Comparison of ENCODE assay signal across 9 mouse cellular contexts in the genomic region with DNA sequence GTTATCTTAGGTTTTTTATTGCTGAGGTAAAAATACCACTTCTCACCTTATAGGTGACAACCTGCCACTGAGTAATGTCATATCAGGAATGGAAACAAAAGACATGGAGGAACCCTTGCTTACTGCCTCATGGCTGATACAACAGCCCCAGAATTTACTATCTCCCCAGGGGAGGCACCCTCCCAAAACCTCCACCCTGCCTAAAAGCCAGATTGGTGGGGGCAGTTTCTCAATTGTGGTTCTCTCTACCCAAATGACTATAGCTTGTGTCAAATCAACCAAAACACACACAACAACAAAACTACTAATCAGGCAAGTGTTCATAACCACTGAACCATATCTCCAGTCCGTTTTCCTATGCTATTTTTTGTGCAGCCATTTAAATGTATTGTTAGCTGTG. TPM values are rescaled to one million over a fixed set of nuclear protein-coding genes. Genes with fewer than 3 reads are reported as not detected.
DNase-seq lines count a peak whose midpoint lies in the region; ATAC-seq lines count a peak whose summit lies in the region.
"Had no signal": no experiment of that assay in that cellular context is flagged by ENCODE, and none has a peak within 500 bp of the region (broad histone marks: within the 10 kb centered on the region; RNA-seq: fewer than 3 reads in every experiment).

No protein-coding gene starts in this region.

- H3K9ac ChIP-seq in kidney, embryonic 16.5 days (replicated peaks; ENCODE audit: low read length), result peak overlapping the region; percentile 96
- H3K9ac ChIP-seq in embryonic facial prominence, embryonic 11.5 days (replicated peaks; ENCODE audit: low read length), result peak overlapping the region; percentile 91
- peak overlapping the region; percentile 91 for H3K9ac ChIP-seq in intestine, embryonic 15.5 days
- H3K9ac ChIP-seq in midbrain, embryonic 16.5 days (ENCODE audit: low read depth, low read length), result peak overlapping the region; percentile 91

- no peak for DNase-seq in kidney, postnatal 36 days
- no peak for DNase-seq in embryonic facial prominence, embryonic 11.5 days (ENCODE audit: low spot score)
- no peak for DNase-seq in c-Kit-positive CD71-positive TER-119-positive erythroid progenitor cells, embryonic 14.5 days (ENCODE audit: low spot score)
- no peak for DNase-seq in testis, postnatal 10 days (ENCODE audit: low spot score)
- DNase-seq in embryo, embryonic 9.5 days (ENCODE audit: extremely low spot score), result no peak
- DNase-seq: right cerebral cortex, postnatal 4 days had no signal

- peaks cover 17% of the 10 kb centered on the region for H3K4me1 ChIP-seq in kidney, embryonic 16.5 days (ENCODE audit: insufficient read depth, low read length)
- H3K4me1 ChIP-seq in embryonic facial prominence, embryonic 11.5 days (ENCODE audit: control insufficient read depth, insufficient read depth, low read length), result peaks cover 3% of the 10 kb centered on the region; the same call in 1 of the 2 replicates
- H3K4me1 ChIP-seq in intestine, embryonic 15.5 days (replicated peaks), result peaks cover 12% of the 10 kb centered on the region
- H3K4me1 ChIP-seq in midbrain, embryonic 16.5 days (ENCODE audit: control insufficient read depth, insufficient read depth, low read length), result peaks cover 26% of the 10 kb centered on the region

- H3K4me3 ChIP-seq in kidney, embryonic 16.5 days (ENCODE audit: low read length), result peak overlapping the region; percentile 97
- peak overlapping the region; percentile 67 for H3K4me3 ChIP-seq in embryonic facial prominence, embryonic 11.5 days (ENCODE audit: low read depth, low read length)
- peak overlapping the region; percentile 78 for H3K4me3 ChIP-seq in intestine, embryonic 15.5 days (replicated peaks)
- H3K4me3 ChIP-seq in midbrain, embryonic 16.5 days (ENCODE audit: low read depth, low read length), result peak overlapping the region; percentile 99

- H3K27ac ChIP-seq in kidney, embryonic 16.5 days (ENCODE audit: low read length), result peak overlapping the region; percentile 98
- no peak overlapping the region for H3K27ac ChIP-seq in embryonic facial prominence, embryonic 11.5 days (replicated peaks; ENCODE audit: low read depth, low read length)
- no peak overlapping the region for H3K27ac ChIP-seq in intestine, embryonic 15.5 days
- H3K27ac ChIP-seq in midbrain, embryonic 16.5 days (ENCODE audit: low read length), result peak overlapping the region; percentile 95

- peaks cover 1% of the 10 kb centered on the region; the same call in 1 of the 2 replicates for H3K36me3 ChIP-seq in kidney, embryonic 16.5 days (ENCODE audit: insufficient read depth, low read length)
- H3K36me3 ChIP-seq in embryonic facial prominence, embryonic 11.5 days (replicated peaks; ENCODE audit: control insufficient read depth, insufficient read depth, low read depth, low read length), result no peaks in the 10 kb centered on the region
- H3K36me3 ChIP-seq in intestine, embryonic 15.5 days, result peaks cover 2% of the 10 kb centered on the region; the same call in 1 of the 2 replicates
- peaks cover 4% of the 10 kb centered on the region for H3K36me3 ChIP-seq in midbrain, embryonic 16.5 days (ENCODE audit: control insufficient read depth, insufficient read depth, low read length)

- peak overlapping the region; percentile 87 for H3K4me2 ChIP-seq in kidney, embryonic 16.5 days (replicated peaks; ENCODE audit: low read depth, low read length)
- H3K4me2 ChIP-seq in embryonic facial prominence, embryonic 11.5 days (ENCODE audit: low read depth, low read length), result peak overlapping the region; percentile 73
- peak overlapping the region; percentile 72 for H3K4me2 ChIP-seq in intestine, embryonic 15.5 days (replicated peaks)
- H3K4me2 ChIP-seq in midbrain, embryonic 16.5 days (ENCODE audit: low read length), result peak overlapping the region; percentile 82

- ATAC-seq in kidney, embryonic 16.5 days (ENCODE audit: low FRiP score, low TSS enrichment), result no peak
- no peak for ATAC-seq in embryonic facial prominence, embryonic 11.5 days (replicated peaks; ENCODE audit: insufficient number of reproducible peaks, low FRiP score, low TSS enrichment, low read depth)
- no peak for ATAC-seq in intestine, embryonic 15.5 days
- ATAC-seq in midbrain, embryonic 16.5 days, result no peak

- no peaks in the 10 kb centered on the region for H3K9me3 ChIP-seq in kidney, embryonic 16.5 days (ENCODE audit: low read length)
- H3K9me3 ChIP-seq in embryonic facial prominence, embryonic 11.5 days (replicated peaks; ENCODE audit: control insufficient read depth, low read length), result no peaks in the 10 kb centered on the region
- no peaks in the 10 kb centered on the region for H3K9me3 ChIP-seq in intestine, embryonic 15.5 days
- H3K9me3 ChIP-seq in midbrain, embryonic 16.5 days (replicated peaks; ENCODE audit: control insufficient read depth, low read length, poor library complexity, severe bottlenecking), result no peaks in the 10 kb centered on the region

- WGBS in kidney, embryonic 16.5 days, result 21% methylated on average over 1 of the region's 1 CpGs
- 64% methylated on average over 1 of the region's 1 CpGs for WGBS in embryonic facial prominence, embryonic 11.5 days
- WGBS in intestine, embryonic 15.5 days, result 78% methylated on average over 1 of the region's 1 CpGs
- WGBS in midbrain, embryonic 16.5 days, result 36% methylated on average over 1 of the region's 1 CpGs

- no peaks in the 10 kb centered on the region for H3K27me3 ChIP-seq in kidney, embryonic 16.5 days (ENCODE audit: insufficient read depth, low read length)
- H3K27me3 ChIP-seq in embryonic facial prominence, embryonic 11.5 days (ENCODE audit: control insufficient read depth, insufficient read depth, low read length), result no peaks in the 10 kb centered on the region
- no peaks in the 10 kb centered on the region for H3K27me3 ChIP-seq in intestine, embryonic 15.5 days (replicated peaks)
- H3K27me3 ChIP-seq in midbrain, embryonic 16.5 days (ENCODE audit: control insufficient read depth, insufficient read depth, low read depth, low read length), result no peaks in the 10 kb centered on the region

RNA-seq across cellular contexts. Expression of a gene that starts 0.6 kb away (rescaled TPM):
- 144 and 154 TPM in 2 replicates for polyA plus RNA-seq in kidney, embryonic 16.5 days (2015; fragmentation: Nextera tagmentation; extraction: Ambion mirVana)
- polyA plus RNA-seq in embryonic facial prominence, embryonic 11.5 days (2014; fragmentation: Nextera tagmentation; extraction: Ambion mirVana), result 161 and 171 TPM in 2 replicates
- 92.7 and 98.1 TPM in 2 replicates for polyA plus RNA-seq in intestine, embryonic 15.5 days (2015; fragmentation: Nextera tagmentation; extraction: Ambion mirVana)
- 177 and 187 TPM in 2 replicates for polyA plus RNA-seq in midbrain, embryonic 16.5 days (2015; fragmentation: Nextera tagmentation; extraction: Ambion mirVana)

RNA-seq across cellular contexts. Expression of a gene that starts 0.7 kb away (rescaled TPM):
- polyA plus RNA-seq in kidney, embryonic 16.5 days (2015; fragmentation: Nextera tagmentation; extraction: Ambion mirVana), result 96.3 and 117 TPM in 2 replicates
- 190 and 193 TPM in 2 replicates for polyA plus RNA-seq in embryonic facial prominence, embryonic 11.5 days (2014; fragmentation: Nextera tagmentation; extraction: Ambion mirVana)
- polyA plus RNA-seq in intestine, embryonic 15.5 days (2015; fragmentation: Nextera tagmentation; extraction: Ambion mirVana), result 83.8 and 91.3 TPM in 2 replicates
- polyA plus RNA-seq in midbrain, embryonic 16.5 days (2015; fragmentation: Nextera tagmentation; extraction: Ambion mirVana), result 80.0 and 105 TPM in 2 replicates

Comparison
In these comparisons a context has a peak if more than half of its experiments do, and no peak if none do; other contexts are left out.
1. H3K27ac ChIP-seq: peak in kidney, embryonic 16.5 days (single experiment) and midbrain, embryonic 16.5 days (single experiment); none in embryonic facial prominence, embryonic 11.5 days (single experiment) and intestine, embryonic 15.5 days (single experiment).
2. Peak in every context shown above with its lines, with median percentiles within 50 percentile points of each other: H3K4me2 ChIP-seq, H3K4me3 ChIP-seq and H3K9ac ChIP-seq.